Mouse (Mus musculus) CD4-positive, CD25-positive, alpha-beta regulatory T cell, adult 2 months (primary cell): Measurements from ENCODE around the gene Macrod1.
"Not testable (repeated sequence)": the region's sequence is repeated elsewhere in the genome, so short reads cannot be mapped to it uniquely, and the experiment has no call there.

Experiments used
- DNase-seq: peaks from one replicate; pipeline ENCODE4 v3.0.0-alpha.2; 2012; ENCODE audit warnings: low read depth, low spot score

Macrod1 gene

DNA sequence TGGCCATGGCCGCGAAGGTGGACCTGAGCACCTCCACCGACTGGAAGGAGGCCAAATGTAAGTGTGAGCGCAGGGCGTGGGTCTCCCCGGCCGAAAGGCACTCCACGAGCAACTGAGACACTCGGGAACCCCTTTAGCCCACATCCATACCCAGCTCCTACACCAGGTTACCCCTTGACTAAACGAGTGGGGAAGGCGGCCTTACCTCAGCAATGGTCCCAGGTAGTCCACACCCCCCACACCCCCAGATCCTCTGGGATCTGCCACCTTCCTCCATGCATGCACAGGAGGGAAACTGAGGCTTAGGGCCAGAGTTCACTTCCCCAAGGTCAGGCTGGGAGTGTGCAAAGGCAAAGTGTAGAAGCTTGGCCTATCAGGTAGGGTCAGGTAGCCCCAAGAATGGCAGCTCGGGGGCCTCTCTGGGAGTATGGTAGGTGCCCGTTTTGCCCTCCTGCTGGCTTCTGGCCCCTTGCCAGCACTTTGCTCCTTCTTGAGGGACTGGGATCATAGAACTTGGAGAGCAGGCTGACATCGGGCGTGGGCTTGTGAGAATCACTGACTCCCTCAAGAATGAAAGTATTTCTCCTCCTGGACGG, 614 bp downstream of the Macrod1 start:
- no peak for DNase-seq

DNA sequence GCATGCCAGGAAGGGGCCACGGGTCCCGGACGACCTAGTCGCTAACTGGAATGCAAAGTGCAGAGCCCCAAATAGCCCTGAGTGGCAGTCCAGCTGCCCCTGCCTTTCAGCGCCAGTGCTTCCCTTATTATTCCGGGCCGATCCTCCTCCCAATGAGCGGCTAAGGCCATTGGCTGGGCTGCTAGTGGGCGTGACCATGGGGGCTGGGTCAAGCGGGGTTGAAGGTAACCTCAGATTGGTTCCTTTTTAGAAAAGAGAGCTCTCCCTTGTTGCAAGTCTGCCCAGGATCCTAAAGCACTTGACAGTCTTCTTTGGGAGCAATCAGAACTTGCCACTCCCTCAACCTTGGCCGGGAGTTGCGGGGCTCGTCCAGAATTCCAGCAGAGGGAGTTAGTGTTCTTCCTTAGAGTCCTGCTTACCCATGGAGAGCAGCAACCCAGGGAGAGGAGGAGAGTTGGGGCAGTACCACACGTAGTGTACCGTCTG, 1.2 kb downstream of the Macrod1 start:
- peak; percentile 78 for DNase-seq

DNA sequence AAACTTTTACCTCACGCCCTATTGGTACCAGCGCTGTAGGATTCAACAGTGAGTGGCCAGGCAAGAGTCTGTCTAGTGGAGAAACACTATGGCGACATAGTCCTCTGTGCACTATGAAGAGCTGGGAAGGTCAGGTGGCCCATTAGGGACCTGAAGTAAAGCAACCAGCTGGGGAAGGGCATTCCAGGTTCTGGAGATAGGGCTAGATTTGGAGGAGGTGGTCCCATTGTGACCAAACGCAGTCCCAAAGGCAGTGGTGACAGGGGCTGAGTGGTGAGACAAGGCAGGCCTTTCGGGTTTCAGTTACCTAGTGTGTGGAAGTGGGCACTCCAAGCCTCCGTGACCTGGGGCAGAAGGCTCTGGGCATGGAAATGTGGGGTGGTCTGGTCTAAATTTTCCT, 1.9 kb downstream of the Macrod1 start:
- no peak for DNase-seq

DNA sequence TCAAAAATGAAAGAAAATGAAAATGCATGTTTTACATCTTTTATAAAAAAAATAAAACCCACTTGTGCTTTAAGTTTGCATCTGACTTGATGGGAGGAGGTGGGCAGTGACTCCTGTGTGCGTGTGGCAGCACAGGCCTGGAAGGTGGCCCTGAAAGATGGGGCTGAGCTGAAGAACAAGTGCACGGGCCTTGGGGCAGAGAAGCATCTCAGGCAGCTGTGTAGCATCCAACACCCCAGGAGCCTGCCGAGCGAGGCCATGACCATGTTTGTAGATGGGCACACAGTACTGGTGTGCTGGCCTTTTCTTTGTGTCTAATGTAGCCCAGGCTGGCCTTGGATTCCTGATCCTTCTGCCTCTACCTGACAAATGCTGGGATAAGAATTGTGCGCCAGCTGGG, 5.5 kb downstream of the Macrod1 start:
- DNase-seq, result no peak

DNA sequence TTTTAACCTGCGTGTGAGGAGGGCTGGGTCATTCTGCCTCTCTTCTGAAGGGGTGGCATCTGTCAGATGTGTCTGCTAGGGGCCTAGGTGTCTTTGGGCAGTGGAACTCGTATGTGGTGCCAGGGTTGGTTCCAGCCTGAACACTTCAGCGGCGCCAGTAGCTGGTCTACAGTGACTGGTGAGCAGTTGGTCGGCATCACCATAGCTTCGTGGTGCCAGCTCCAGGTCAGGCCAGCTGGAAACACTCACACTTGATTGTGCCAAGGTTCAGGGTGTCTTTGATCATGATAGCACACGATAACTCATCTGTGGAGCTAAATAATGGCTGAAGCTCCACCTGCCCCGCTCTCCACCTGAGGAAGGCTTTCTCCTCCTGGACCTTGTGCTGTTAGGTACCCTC, 6.3 kb downstream of the Macrod1 start:
- no peak for DNase-seq

DNA sequence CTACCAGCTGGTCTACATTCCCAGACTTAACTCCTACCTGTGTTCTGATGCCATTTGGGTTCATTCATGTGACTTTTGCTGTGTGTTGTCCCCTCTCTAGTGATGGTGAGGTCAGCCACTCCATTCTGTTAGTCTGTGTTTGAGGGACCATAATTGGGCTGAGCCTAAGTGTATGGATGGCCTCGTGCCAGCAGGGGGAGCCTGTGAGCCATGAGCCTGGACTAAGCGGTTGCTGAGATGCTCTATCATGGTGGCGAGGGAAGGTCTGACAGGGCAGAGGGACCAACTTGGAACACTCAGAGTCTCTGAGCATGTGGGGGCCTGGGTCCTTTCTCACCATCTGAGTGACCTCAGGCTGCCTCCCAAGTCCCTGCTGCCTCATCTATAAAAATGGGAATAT, 8.0 kb downstream of the Macrod1 start:
- DNase-seq, result peak; percentile 91

DNA sequence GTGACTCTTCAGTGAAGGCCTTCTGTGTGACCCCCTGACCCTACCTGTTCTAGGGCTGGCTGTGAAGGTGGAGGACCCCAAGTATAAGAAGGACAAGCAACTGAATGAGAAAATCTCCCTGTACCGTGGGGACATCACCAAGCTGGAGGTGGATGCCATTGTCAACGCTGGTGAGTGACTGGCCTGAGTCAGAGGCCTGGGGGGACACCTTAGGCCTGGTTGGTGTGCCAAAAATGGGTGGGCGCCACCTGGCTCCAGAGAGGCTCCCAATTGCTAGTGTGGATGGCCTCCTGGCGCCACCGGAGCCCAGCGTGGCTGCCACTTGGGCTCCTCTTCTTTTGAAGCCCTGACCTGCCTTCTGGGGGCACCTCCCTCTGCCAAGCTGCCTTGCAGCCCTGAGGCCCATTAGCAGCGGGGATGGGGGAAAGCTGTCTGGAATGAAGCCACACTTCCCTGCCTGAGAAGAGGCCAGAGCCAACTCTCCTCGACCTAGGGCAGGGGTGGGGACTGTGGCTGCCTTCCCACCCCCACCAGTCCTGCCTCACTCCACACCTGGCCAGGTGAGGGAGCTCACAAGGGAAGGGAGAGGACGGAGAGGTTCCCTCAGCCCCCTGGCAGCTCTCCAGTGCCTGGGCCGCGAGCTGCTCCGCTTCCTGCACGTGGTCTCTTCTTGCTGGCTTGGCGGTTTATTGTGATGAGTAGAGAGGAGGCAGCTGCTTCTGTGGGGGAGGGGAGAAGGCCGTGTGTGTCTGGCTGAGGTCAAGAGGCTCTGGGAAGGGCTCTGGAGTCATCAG, 9.6 kb downstream of the Macrod1 start:
- peak; percentile 57 for DNase-seq

DNA sequence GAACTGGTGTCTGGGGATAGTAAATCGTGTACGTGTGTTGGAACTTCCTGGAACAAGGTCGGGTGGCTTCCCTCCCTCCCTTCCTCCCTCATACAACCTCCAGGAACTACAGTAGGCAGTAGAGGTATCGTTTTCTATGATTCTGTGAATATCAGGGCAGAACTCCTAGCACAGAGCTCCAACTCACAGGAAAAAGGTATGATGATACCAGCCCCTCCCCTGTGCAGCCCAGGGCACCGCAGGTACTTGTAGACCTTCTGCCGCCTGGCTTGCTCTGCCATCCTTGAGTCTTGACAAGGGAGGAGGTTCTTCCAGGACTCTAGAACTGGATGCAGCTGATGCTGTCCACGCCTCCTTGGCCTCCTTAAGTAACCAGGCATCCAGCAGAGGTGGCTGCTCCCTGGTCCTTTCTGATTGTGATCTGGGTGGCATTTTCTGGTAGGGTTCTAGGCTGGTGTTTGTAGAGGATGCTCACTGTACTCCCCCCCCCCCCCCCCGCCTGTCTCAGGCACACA, 10.3 kb downstream of the Macrod1 start:
- DNase-seq, result no peak

DNA sequence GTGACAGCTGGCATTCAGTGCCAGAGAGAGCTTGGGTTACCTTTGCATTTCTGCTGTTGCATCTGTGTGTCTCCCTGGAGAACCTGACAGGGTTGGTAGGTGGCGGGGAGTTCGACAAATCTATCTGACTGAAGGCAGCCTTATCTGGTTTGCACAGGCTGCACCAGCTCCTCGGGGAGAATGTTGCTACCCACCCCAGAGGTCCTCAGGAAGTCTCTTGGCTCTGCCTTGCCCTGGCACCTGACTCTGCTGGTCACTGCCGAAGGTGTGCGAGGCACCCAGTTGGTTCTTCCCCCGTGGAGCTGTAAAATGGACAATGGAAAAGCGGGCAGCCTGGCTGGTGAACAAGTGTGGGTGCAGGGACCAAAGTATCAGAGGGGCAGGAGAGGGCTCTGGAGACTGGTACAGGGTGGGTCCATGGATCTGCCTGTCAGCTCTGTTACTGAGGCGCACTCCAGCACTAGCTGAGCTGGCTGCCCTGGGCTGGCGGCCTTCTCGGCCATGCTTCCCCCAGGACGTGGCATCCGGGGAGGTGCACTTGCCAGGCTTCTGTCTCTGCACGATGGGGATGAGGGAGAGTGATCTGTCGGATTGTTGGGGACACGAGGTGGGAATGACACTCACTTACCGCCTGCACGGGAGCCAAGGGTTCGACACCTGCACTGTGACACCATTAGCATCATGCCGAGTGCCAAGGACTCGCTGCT, 10.9 kb downstream of the Macrod1 start:
- DNase-seq, result no peak

DNA sequence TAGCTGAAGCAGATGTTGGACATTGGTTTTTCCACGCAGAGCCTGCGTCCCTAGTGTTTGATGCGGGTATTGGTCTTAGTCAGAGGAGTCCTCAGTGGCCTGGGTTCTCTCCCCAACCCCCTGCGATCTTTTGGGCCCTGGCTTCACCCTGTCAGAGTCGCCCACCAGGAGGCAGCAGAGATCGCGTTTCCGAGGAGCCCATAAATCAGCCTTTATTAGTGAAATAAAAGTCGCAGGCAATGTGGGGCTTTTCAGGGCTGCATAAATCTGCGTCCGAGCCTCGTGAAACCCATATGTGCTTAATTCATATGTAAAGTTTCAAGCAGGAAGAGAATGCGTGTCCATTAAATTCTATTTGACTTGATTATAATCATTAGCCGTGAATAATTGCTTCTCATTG, 11.5 kb downstream of the Macrod1 start:
- DNase-seq, result peak; percentile 85

DNA sequence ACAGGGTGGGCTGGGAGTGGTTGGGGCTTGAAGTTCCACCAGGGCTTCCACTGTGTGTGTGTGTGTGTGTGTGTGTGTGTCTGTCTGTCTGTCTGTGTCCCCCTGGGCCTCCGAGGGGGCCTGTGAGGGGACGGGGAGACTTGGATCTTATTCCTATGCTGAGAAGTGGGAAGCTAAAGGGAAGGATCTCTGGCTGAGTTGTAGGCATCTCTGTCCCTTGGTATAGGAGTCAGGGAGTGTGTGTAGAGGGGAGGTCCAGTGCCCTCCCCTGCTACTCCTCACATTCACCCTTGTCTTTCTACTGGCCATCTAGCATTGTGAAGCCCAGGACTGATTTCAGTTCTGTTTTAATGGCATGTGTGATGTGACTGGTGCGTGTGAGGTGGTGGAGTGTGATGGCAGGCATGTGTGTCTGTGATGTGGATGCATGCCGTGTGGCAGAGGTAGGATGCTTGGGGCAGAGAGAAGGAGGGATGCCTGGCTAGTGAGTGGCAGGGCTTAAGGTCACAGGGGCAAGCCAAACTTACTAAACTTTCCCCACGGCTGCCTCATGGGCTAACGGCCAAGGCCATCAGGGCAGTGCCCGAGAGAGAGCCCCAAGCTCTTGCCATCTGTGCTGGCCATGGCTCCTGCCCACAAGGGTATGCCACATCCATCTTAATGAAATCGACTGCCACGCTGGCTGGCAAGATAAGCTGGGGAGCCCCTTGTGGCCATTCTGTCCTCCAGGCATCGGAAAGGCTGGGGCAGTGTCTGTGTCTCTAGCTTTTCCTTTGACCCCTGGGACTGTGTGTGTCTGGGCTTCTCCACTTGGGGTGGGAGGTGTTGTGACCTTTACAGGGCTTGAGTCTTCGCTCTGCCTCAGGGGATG, 12.3 kb downstream of the Macrod1 start:
- no peak for DNase-seq

DNA sequence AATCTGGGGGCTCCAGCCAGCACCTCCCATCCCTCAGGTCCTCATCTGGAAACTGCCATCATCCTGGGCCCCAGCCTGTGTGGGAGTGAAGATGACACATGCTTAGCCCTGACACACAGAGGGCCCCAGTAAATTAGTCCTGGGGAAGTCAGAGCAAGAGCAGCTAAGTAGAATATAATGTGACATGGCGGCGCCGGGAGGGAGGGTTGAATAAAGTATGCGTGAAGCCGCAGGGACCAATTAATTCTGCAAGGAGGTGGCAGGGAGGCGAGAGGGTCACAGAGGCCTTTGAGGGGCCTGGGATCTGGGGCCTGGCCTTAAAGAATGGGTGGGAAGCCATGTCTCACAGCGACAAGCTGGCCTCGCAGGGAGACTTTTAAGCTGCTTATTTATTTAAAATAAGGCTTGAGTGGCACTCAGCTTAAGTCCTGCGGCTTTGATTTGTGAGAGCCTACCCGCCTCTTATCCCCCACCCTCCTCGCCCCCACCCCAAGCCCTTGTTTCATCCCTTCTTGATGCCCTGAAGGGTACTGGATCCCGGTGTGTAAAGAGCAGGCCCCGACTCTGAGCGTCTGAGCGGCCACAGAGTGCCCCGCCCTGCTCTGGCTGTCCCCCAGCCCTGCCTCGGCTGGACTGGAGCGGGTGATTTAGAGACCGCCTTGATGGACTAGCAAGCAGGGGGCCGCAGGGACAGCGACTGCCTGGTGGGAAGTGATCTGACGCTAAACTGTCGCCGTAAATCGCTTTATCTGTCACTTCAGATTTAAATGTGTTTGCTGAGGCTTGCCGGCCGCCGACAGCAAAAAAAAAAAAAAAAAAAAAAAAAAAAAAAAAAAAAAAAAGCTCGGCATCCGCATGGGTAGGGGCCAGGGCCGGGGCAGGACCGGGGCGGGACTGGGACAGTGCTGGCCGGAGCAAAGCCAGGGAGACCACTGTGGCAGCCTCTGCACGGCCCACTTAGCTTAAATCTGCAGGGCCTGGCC, 13.5 kb downstream of the Macrod1 start:
- DNase-seq, result no peak

DNA sequence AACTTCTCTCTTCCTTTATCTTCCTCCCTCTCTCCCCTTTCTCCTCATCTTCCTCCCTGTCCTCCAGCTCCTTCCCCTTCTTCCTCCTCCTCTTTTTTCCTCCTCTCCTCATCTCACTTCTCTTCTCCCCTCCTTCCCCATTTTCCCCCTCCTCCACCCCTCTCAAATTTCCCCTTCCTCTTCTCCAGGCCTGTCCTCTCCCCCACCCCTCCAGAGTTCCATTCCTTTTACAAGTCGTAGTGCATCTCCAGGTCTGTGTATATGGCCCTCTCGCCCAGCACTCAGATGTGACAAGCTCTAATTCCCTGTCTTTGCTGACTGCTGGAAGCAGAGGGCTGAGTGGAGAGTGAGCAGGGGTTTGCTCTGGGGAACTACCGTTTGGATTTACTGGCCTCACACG, 14.2 kb downstream of the Macrod1 start:
- no peak for DNase-seq

DNA sequence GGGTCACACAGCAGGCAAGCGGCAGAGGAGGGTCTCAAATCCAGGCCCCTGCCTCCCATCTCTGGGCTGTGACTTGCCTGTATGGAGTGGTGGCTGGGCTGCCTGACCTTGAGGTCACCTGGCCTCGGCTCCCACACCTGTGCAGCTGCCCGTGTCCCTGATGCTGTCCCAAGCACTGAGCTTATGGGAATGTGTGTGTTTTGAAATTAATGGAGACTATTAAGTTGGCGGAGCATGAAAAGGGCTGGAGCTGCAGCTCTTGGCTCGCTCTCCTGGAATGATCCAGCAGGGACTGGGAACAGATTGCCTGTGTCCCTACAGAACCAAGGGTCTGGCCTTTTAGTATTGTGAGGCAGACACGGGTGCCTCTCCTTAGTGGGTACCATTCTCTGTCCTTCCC, 15.6 kb downstream of the Macrod1 start:
- no peak for DNase-seq

DNA sequence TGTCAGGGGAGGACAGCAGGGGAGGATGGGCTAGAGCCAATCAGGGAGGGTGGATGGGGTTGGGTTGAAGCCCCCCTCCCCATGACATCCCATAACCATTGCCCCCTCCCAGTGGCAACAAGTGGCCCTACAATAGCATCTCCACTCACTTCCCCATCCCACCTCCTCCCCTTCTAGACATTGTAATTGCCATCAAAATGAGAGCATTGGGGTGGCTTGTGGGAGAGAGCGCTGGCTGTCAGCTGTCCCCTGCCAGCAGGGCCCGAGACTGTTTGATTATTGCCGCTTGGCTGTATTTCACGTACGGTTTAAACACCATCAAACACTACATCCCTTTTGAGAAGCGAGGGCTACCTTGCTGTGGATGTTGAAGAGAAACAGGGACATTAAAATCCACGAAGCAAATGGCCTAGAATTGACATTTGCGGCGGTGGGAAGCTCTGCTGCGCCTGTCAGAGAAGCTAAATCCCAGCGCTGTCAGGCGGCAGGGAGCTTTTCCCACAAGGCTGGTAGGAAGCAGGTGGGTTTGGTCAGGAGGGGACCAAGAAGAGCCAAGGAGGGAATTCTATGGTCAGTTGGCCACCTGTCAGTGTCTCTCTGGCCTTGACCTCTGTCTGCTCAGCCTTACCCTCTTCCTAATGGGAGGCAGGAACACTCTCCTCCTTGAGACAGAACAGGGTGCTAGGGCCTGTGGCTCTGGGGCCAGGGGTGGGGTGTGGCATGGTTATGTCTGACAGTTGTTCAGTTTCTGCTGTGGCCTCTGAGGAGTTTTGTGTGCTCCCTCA, 17.6 kb downstream of the Macrod1 start:
- no peak for DNase-seq

DNA sequence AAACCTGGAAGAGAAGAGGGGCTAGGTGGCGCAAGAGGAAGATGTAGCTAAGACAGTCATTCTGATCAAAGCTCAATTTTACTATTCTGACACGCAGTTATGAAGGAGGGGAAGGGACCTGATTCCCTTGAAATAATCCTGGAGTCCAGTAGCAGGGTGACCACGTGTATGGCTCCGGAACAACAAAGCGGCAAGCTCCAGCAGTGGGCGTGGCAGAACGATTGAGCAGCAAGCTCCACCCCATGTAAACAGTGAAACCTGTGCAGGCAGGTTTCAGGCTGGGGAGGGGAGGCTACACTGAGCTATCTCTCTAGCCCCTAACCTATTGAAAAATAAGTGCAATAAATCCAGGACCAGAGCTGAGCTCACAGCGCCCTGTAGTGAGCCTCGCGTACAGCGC, 18.7 kb downstream of the Macrod1 start:
- not testable (repeated sequence) for DNase-seq

DNA sequence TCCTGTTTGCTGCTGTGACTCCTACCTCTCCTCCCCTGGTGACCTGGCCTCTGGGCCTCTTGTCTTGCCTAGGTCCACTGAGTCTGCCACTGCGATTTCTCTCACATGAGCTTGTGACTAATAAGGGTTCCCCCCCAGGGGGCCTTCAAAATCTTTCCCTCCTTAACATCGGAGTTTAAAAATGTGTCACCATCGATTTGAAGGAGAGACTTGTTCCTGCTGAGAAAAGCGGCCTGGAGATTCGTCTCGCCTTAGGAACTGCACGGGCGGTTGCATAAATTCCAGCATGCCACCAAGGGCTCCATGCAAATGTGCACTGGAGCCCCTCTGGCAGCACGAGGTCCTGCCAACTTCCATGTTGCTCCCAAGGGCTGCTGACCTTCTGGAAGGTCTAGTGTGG, 21.1 kb downstream of the Macrod1 start:
- DNase-seq, result no peak

DNA sequence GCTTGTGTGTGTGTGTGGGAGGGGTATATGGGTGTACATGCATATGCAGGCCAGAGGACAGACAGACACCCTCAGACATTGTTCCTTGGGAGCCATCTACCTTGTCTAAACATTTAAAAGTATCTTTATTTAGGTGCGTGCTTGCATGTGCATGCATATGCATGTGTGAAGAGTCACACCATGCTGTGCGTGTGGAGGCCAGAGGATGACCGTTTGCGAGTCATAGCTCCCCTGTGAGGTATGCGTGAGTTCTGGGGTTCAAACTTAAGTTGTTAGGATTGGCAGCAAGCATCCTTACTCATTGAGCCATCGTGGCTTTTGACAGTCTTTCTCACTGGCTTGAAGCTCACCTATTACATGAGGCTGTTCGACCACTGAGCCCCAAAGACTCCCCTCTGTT, 21.7 kb downstream of the Macrod1 start:
- no peak for DNase-seq

DNA sequence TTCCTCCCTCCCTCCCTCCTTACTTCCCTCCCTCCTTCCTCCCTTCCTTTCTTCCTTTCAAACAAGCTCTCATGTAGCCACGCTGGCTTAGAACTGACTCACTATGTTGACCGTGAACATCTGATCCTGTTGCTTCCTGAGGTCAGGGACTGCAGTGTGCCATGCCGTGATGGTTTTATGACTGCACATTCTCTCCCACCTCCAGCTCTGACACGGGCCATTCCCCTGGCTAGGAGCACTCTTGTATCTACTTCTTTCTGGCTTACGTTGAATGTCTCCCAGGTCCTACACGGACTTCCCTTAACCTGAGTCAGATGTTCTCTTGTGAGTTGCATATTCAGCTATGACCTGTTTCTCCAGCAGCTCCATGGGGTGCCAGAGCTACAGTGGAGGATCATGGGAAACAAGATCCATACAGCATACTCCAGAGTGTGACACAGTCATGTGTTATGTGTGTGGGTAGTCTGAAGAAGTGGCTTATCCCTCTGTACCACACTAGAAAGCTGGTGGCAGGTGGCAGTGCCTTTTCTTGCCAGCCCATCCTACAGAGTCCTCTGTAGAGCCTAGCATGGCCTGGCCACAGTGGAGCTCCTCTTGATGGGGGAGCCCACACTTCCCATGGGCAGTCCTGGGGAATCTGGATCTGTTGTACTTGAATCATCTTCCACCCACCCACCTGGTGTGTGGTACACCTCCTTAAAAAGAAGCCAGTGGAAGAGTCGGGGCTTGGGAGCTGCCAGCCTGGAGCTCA, 25.1 kb downstream of the Macrod1 start:
- no peak for DNase-seq
